Mouse (Mus musculus) embryo, embryonic 10.5 days (tissue): Measurements from ENCODE around the gene Gcnt1.

ENCODE experiments used
- DNase-seq: peaks from one replicate; pipeline ENCODE4 v3.0.0-alpha.2; 2015; ENCODE audit warnings: low spot score

Gene Gcnt1

GRCm38 (mm10) chr19:17323689-17324241 lies 48.9 kb downstream of the Gcnt1 start:
- DNase-seq = no peak

DNA sequence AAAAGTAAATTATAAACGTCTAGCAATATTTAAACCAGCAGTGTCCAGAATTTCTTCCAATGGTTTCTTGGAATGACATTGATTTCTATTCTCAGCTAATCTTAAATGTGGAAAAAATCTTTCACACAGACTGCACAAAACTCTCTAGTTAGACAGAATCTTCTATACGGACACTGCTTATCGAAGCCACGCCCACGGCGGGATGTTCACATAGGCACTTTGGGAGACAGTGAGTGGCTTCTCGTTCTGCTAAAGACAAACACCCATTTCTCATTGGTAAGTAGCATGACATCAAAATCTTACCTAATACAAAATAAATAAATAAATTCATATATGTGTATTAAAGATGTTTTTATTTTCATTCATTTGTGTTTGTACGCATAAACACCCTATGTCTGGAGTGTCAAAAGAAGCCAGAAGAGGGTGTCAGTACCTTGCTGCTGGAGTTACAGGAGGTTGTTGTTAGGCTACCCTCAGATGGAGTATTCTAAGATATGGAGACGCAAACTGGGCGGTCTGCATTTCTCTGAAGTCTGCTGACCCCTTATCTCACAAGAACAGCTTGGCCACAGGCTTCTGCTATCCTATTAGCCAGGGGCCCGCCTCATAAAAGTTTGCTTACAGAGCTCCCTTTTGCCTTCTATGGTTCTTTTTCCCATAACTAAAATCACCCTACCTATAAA lies 49.5 kb downstream of the Gcnt1 start:
- DNase-seq = peak; percentile 6

DNA sequence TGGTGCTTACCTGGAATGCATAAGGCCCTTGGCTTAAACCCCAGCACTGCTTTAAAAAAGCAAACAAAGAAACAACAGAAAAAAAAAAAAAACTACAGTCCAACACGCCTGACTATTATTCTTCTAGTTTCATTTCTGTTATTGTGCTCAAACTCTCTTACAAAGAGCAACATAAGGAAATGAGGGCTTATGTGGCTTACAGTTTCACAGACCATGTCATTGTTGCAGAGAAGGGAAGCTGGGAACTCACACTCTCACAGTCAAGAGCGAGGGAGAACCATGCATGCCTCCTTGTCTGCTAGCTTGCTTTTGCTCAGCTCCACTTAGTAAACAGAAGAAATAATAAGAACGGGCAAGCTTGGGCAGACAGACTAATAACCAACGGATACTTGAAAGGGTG lies 52.9 kb downstream of the Gcnt1 start:
- DNase-seq = no peak

GRCm38 (mm10) chr19:17318733-17319132 lies 53.9 kb downstream of the Gcnt1 start:
- DNase-seq = peak; percentile 12

GRCm38 (mm10) chr19:17316311-17317003 lies 56.2 kb downstream of the Gcnt1 start:
- no peak for DNase-seq

DNA sequence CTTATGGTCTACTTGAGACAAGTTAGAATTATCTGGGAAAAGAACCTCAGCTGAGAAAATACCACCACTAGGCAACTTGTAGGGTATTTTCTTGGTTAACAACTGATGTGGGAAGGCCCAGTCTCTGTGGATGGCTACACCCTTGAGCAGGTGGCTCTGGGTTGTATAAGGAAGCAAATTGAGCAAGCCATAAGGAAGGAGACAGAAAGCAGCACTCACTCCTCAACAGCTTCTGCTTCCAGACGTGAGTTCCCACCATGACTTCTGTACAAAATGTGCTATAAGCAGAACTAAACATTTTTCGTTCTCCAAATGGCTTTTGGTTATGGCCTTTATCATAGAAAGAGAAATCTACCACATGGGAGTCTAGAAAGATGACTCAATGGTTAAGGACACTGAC lies 58.2 kb downstream of the Gcnt1 start:
- DNase-seq = no peak

GRCm38 (mm10) chr19:17313766-17314165 lies 58.9 kb downstream of the Gcnt1 start:
- no peak for DNase-seq

GRCm38 (mm10) chr19:17312671-17313180 lies 59.9 kb downstream of the Gcnt1 start:
- DNase-seq = no peak

DNA sequence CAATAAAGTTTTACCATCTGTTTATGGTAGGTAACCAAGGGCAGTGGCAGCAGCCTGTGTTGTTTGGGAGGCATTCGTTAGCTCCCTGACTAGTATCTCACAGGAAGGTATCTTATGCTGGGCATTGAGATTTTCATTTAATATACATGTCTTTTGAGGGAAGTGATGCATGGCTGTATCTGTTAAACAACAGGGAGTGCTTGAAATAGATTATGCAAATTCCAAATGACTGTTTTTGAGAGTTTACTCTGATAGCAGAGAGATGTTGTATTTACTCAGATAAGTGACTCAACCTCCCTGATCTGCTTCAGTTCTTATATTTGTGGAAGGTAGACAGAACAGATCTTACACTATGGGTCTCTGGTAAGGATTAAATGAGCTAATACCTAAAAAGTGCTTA lies 61.1 kb downstream of the Gcnt1 start:
- DNase-seq = no peak

DNA sequence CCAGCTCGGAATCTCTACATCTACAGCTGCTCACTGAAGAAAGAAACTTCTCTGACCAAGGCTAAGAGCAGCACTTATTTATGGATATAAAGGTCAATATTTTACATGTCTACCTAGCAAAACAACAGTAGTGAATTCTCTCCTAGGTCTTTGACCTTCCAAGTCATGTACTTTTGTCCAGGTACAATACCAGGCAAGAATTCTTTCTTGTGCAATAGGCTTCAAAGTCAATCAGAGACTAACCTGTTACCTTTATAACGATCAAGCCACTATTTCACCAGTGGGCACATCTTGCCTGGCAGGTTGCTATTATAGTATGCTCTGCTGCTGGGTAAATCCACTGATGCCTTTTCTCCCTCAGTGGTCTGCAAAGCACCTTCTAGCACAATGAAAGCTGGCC lies 61.6 kb downstream of the Gcnt1 start:
- no peak for DNase-seq

- DNase-seq = no peak
These were observed 76.6 kb downstream of the Gcnt1 start for GRCm38 (mm10) chr19:17296081-17296480.

DNA sequence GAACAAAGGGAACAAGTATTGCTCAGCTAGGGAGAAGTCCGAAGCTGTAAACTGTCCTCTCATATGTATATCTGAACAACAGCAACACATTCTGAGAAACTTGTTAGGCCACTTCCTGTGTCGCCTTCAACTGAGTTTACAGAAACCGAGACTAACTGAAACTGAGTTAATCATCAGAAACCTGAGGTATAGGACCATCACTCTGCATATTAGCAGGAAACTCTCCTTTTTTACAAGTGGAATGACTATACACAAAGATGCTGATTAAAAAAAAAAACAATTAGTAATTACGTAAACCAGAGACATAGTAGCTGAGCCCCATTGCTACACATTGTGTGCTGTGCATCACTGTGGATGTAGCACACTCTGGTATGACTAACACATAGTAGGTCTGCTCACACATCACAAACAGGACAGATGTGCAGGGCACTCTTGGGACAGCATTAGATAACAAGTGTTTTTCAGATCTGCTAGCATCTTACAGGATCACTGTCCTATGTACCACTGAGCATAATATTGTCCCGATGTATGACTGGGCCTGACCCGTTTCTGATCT lies 77.4 kb downstream of the Gcnt1 start:
- no peak for DNase-seq

DNA sequence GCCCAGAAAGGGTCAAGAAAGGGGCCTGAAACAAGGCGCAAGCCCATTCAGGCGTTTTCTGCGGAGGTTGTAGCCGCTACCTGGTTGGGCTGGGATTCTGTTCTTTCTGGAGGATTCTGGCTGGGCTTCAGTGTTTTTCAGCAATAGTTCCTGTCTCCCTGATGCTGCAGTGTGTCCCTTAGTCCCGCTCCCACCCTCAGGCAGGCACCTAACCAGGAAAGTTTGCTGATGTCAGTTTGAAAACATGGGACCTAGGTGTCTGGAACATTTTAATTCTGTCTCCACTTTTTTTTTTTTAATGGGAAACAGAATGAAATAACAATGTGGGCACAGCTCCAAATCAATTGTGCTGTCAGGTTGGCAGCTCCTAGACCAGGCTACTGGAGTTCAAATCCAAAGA lies 78.5 kb downstream of the Gcnt1 start:
- DNase-seq = no peak

GRCm38 (mm10) chr19:17289526-17289925 lies 83.1 kb downstream of the Gcnt1 start:
- DNase-seq = no peak

- DNase-seq = no peak
These were observed 86.6 kb downstream of the Gcnt1 start for GRCm38 (mm10) chr19:17286004-17286403.

GRCm38 (mm10) chr19:17283317-17283716 lies 89.3 kb downstream of the Gcnt1 start:
- DNase-seq = no peak

- DNase-seq = no peak
These were observed 94.1 kb downstream of the Gcnt1 start for GRCm38 (mm10) chr19:17278381-17279051.
